Mouse (Mus musculus) embryonic stem cell, embryonic (primary cell): ENCODE measurements around the gene Sertad4.

Experiments
- CTCF ChIA-PET, 4 experiments: fragments of 300-600 bp in 2 of 4; fragments of 350-600 bp in 2 of 4; sonication (Branson Sonifier 250); formaldehyde crosslinking; loops; one replicate each; lab custom pipeline; 2022; ENCODE audit warnings: inconsistent platforms in 2 of 4; lab: Charles Lee
- POLR2A ChIA-PET, 4 experiments: fragments of 300-600 bp in 2 of 4; fragments of 350-600 bp in 2 of 4; sonication (Branson Sonifier 250); formaldehyde crosslinking; loops; one replicate each; lab custom pipeline; 2022; ENCODE audit warnings: antibody characterized with exemption in 4 of 4, inconsistent platforms in 1 of 4; lab: Charles Lee

Gene Sertad4

DNA sequence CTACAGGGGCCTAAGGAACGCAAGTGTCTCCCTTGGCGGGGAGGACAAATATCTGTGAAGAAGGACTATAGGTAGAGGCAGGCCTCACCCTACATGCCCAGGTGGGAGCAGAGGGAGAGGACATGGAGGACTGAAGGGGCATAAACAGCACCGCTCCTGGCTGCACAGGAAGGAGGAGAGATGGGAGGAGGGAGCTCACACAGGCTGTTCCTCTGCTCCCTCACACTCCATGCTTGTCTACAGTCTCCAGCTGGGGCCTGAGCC is 58.6 kb downstream of the Sertad4 start:
- POLR2A ChIA-PET: interaction anchor here in 2 of 4 experiments (0.7 to 3.4 kb wide), 4 partner anchors 26 to 52 kb away, joined by 3 to 16 read pairs (median 4); partner anchors contain the start of gene Hhat (in 1 of the 2)
- CTCF ChIA-PET: interaction anchor here in 2 of 4 experiments (0.9 to 1.6 kb wide), 2 partner anchors 9 to 73 kb away, joined by 3 to 5 read pairs; no protein-coding TSS in a partner anchor

DNA sequence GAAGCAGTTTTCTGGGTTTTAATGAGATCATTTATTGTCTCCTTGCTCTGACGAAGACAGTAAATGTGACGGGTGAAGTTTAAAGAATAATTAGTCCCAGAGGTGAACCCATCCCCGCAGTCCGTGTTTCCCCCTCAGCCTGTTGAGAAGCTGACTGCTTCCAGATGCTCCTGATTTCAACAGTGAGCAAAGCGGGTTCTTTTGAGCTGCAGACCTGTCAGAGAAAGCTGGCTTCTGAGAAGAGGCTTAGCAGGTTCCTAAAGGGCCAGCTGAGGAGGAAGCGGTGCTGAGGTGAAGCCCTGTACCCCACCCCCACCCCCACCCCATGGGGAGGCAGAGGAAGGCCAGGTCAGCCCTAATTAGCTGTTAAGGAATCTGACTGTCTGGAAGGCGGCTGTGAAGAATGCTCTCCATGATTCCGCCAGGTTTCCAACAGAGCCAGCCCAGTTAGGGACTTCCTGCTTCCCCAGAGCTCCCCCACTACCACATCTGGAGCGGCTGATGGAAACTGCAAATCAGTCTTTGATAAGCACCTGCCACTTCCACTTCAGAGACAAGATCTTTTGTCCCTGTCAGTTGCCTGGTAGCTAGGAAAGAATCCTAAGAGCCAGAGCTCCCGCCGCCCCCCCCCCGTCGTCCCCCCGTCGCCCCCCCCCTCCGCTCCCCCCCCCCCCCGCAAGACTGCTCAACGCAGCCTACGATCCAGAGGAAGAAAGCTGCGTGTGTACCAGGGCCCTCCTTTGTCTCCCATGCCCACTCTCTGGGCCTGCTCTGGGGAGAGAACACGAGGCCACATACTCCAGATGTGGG is 59.1 kb downstream of the Sertad4 start:
- CTCF ChIA-PET: interaction anchor here in 3 of 4 experiments (0.6 to 2.1 kb wide), 9 partner anchors 9 to 334 kb away, joined by 3 to 9 read pairs (median 4); partner anchors contain the start of gene Sertad4 (in 1 of the 3)
- POLR2A ChIA-PET: interaction anchor here in 3 of 4 experiments (0.6 to 3.4 kb wide), 14 partner anchors 9 to 343 kb away, joined by 3 to 16 read pairs (median 4); partner anchors contain the start of genes Hhat (in 1 of the 3) and Sertad4 (in 1 of the 3)

DNA sequence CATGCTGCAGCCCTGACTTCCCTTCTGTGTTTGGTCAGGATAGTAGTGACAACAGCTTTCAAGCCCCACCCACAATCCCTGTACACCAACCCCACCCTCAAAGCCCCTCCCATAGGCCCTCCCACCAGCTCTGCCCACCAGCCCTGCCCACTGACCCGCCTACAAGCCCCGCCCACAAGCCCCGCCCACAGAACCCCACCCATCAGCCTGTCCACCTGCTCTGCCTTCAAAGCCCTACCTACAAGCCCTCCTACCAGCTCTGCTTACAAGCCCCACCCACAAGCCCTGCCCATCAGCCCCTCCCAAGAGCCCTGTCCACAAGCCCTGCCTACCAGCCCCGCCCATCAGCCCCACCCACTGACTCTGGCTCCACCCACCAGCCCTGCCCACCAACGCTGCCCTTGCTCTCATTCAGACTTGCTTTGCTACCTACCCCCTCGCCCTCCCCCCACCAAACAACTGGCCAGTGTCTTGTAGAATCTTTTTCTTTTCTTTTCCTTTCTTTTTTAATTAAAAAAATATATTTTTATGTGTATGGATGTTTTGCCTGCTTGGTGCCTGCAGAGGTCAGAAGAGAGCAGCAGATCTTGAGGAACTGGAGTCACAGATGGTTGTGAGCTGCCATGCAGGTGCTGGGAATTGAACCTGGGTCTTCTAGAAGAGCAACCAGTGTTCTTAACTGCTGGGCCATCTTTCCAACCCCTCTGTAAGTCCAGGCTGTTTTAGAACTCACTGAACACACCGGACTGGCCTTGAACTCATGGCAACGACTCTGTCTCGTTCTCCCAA is 60.4 kb downstream of the Sertad4 start:
- ChIA-PET CTCF (interaction anchor here (0.5 to 2.1 kb wide), 28 partner anchors 10 to 936 kb away, joined by 3 to 15 read pairs (median 4); partner anchors contain the start of genes Diexf (in 1 of the 4) and Sertad4 (in 1 of the 4)), POLR2A (interaction anchor here in 3 of 4 experiments (0.5 to 3.4 kb wide), 26 partner anchors 10 to 1398 kb away, joined by 3 to 16 read pairs (median 4); partner anchors contain the start of genes Hhat (in 2 of the 3), Diexf (in 1 of the 3) and Syt14 (in 1 of the 3))
